Mouse (Mus musculus): ENCODE data around the gene Cbfa2t3.

DNA sequence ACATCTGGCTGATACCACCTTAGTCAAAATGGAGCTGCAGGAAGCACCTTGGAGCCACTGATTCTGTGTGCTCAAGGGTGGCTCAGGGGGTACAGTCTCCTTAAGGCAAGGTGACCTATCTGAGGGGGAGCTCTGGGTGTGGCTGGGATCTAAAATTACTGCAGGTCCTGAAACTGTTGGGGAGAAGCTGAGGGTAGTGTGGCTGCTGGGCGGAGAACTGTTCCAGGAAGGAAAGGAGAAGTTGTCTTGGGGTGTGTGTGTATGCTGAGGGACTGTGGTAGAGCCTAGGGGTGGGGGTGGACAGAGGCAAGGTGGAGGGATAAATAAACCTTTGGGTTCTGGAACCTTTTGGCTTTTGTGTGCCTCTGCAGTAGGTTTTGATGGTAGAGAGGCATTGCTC, 9.6 kb downstream of the Cbfa2t3 start:
- TF ChIP-seq CTCF (IDR thresholded peaks at IDR 0.05; ENCODE audit: control insufficient read depth, insufficient read depth, low read length) (no peak), POLR2A (IDR thresholded peaks at IDR 0.05; ENCODE audit: borderline replicate concordance, control insufficient read depth, low read depth, low read length) (no peak)
